Mouse (Mus musculus) left cerebral cortex, adult 2 months (tissue): ENCODE results near the gene Gm9376. TPM values are rescaled to one million over a fixed set of nuclear protein-coding genes. Genes with fewer than 3 reads are reported as not detected.

Experiments used
- DNase-seq, 2 experiments: peaks; one replicate each; pipeline ENCODE4 v3.0.0; 2021 to 2022; ENCODE audit warnings: low spot score in 2 of 2, mixed read lengths in 1 of 2; ENCODE audit errors: extremely low spot score in 1 of 2
- H3K27ac ChIP-seq: fragments of 200-600 bp; 2 replicates; pipeline ENCODE4 v1.8.1; 2022
- H3K4me3 ChIP-seq: fragments of 200-600 bp; 2 replicates; pipeline ENCODE4 v1.8.1; 2022
- CTCF ChIP-seq: fragments of 200-600 bp; IDR thresholded peaks from 2 replicates; pipeline ENCODE4 v1.8.1; 2022; ENCODE audit warnings: antibody characterized with exemption, mild to moderate bottlenecking, moderate library complexity
- intact Hi-C: fragments of 180-260 bp; cut with DNase I; formaldehyde crosslinking; loops from one replicate; pipeline ENCODE4 v1.15.1; 2025
- long read RNA-seq, 2 experiments: library from polyadenylated mRNA; stranded (forward); transcript quantifications; one replicate each; pipeline ENCODE4 v2.0.0; 2021; ENCODE audit warnings: borderline mapping rate in 2 of 2
- total RNA-seq, 2 experiments: library from RNA; stranded (reverse); gene quantifications; 2 replicates each; pipeline ENCODE4 v1.2.3; 2021

Gene Gm9376
- total RNA-seq = not detected
- long read RNA-seq, experiment 1 = 0 reads
- long read RNA-seq, experiment 2 = 0 reads

GRCm38 (mm10) chr14:118266660-118267059, at the start of gene Gm9376:
Gene Gm9376, plus strand, starts transcription at chr14:118266960.
- Histone ChIP-seq H3K27ac (no peak within 1 kb of the TSS), H3K4me3 (no peak within 1 kb of the TSS)
- TF ChIP-seq CTCF = no peak
- intact Hi-C loops = no loop called here
- DNase-seq = no peak

DNA sequence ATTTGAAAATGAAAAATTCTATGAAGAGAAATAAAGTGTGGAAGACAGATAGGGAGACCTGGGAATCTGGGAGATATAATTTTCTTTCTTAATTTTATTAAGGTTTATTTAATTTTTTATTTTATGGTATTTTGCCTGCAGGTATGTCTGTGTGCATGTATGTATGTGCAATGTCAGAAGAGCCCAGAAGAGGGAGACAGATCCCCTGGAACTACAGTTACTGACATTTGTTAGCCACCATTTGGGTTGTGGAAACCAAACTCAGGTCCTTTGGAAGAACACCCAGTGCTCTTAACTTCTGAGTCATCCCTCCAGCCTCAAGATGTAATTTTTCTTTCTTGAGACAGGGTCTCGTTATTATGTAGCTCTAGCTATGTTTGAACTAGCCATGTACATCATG, 45.9 kb upstream of the Gm9376 start:
- Histone ChIP-seq H3K4me3 (no peak overlapping the region), H3K27ac (no peak overlapping the region)
- intact Hi-C loops = no loop called here
- TF ChIP-seq CTCF = peak; percentile 32
- no peak for DNase-seq

DNA sequence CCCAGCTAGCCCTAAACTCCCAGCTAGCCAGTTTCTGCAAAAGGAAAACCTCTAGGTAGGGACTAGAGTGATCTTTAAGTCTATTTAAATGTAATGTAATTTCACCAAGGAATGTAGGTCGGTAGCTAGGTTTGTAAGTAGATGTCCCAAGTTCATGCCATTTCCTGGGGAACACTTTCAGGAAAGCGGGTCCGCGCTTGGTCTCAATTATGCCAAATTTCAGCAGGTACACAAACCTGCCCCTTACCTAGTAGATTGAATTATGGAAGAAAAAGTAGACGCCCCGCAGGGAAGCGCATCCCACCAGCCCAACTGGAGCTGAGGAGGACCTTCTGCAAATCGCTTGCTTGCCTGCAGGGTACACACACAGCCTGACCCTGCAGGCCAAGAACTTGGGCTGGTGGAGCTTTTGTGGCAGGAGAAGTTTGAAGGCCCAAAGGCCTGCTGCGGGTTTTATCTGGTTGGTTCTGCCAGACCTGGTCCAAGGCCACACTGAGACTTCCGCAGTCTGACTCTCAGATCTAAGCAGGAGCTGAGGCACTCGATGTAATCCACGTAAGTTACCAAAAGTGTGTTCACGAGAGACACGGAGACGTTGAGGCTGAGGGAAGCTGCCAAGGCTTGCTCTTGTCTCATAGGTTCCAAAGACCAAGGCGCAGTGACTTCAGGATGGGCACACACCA, 41.6 kb upstream of the Gm9376 start:
- intact Hi-C loops = no loop called here
- DNase-seq = no peak
- Histone ChIP-seq H3K27ac (no peak overlapping the region), H3K4me3 (no peak overlapping the region)
- TF ChIP-seq CTCF = no peak

GRCm38 (mm10) chr14:118225911-118226310, 40.8 kb upstream of the Gm9376 start:
- Histone ChIP-seq H3K4me3 (no peak overlapping the region), H3K27ac (no peak overlapping the region)
- no peak for DNase-seq
- intact Hi-C loops = no loop called here
- TF ChIP-seq CTCF = no peak

DNA sequence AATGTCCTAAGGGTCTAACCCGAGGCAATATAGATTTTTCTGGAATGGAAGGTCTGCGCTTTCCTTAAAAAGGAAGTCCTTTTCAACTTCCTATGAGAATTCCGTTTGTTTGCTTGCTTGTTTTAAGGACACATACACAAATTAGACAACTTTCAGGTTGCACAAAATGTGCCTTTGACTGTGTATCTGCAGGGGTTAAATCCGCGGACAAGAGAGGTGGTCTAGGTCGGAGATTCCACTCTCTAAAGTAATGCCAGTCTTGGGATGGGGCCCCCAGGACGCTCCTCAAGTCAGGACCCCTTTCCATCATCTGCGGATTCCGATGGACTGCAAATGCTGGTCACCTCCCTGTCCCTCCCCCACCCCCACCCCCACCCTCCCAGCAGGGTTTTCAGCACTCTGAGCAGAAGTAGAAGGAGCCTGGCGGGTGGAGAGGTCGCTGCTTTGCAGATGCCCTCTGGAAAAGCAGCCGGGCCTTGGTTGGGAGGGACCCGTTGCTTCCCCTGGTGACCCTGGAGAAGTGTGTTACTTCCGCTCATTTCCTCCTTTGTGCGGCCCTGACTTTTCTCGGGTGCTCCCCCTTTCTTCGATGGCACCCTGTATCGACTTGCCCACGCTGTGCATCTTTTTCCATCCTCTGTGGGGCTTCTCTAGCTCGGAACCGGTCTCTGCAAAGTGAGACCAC, 40.1 kb upstream of the Gm9376 start:
- intact Hi-C loops = no loop called here
- no peak for DNase-seq
- no peak for TF ChIP-seq CTCF
- no peak overlapping the region for H3K4me3 ChIP-seq
- no peak overlapping the region for H3K27ac ChIP-seq

- intact Hi-C loops = loop anchor here (5.0 kb wide), 1 partner anchor 625 kb away; no protein-coding TSS in a partner anchor
- H3K27ac ChIP-seq = no peak overlapping the region; the same call in 1 of the 2 replicates
These were observed 34.3 kb upstream of the Gm9376 start for GRCm38 (mm10) chr14:118232381-118232970.

GRCm38 (mm10) chr14:118233786-118234540, 32.8 kb upstream of the Gm9376 start:
- H3K4me3 ChIP-seq = peak overlapping the region; percentile 13
- intact Hi-C loops = loop anchor here (5.0 kb wide), 1 partner anchor 623 kb away; no protein-coding TSS in a partner anchor
- no peak for DNase-seq

More at GRCm38 (mm10) chr14:118232381-118232970, 34.3 kb upstream of the Gm9376 start:
- no peak for DNase-seq
- no peak overlapping the region for H3K4me3 ChIP-seq
- no peak for TF ChIP-seq CTCF

DNA sequence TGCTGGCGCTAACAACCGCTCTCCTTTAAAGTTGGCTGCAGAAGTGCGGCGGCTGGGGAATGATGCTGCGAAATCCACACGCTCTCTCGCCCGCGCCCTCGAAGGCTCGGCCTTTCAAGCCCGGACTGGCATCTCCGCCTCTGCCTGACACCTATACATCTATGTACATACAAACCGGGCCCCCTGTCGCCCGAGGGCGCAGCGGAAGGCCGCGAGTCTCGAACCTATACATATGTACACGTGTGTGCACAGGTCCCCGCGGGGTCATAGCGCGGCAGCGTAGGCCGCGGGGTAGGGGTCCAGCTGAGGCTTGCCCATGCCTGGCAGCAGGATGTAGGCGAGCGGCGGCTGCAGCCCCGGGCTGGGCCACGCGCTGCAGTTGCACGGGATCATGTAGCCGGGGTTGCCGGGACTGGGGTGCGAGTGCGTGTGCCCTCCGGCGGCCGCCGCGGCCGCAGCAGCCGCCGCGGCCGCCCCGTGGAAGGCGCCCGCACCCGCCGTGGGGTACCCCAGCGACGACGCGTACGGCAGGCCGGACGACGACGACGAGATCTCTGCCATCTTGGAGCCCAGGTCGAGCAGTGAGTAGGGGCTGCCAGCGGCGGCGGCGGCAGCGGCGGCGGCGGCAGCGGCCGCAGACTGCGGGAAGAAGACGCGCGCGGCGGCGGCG, 32.1 kb upstream of the Gm9376 start:
- no peak overlapping the region for H3K27ac ChIP-seq
- no peak for TF ChIP-seq CTCF
- intact Hi-C loops = loop anchor here (5.0 kb wide), 2 partner anchors 153 to 623 kb away; no protein-coding TSS in a partner anchor

More at GRCm38 (mm10) chr14:118233786-118234540, 32.8 kb upstream of the Gm9376 start:
- no peak overlapping the region for H3K27ac ChIP-seq
- TF ChIP-seq CTCF = no peak

GRCm38 (mm10) chr14:118235361-118235972, 31.3 kb upstream of the Gm9376 start:
- intact Hi-C loops = loop anchor here (5.0 kb wide), 1 partner anchor 152 kb away; no protein-coding TSS in a partner anchor
- peak overlapping the region; percentile 40 for H3K4me3 ChIP-seq
- peak overlapping the region; percentile 12; the same call in 1 of the 2 replicates for H3K27ac ChIP-seq
- peak in 1 of 2 experiments; percentile 21 for DNase-seq
- TF ChIP-seq CTCF = no peak

More for the DNA sequence above, 32.1 kb upstream of the Gm9376 start:
- peak overlapping the region; percentile 40 for H3K4me3 ChIP-seq
- no peak for DNase-seq
